In genomic region chr5:8367614-8368327, GRCm38 (mm10) we compare ENCODE assay signal across 8 mouse cellular contexts. TPM values are rescaled to one million over a fixed set of nuclear protein-coding genes. Genes with fewer than 3 reads are reported as not detected.
DNase-seq lines count a peak whose midpoint lies in the region; ATAC-seq lines count a peak whose summit lies in the region.

Gene Adam22 (minus strand): TSS chr5:8368160.

- peaks cover 7% of the 10 kb centered on the region for H3K27me3 ChIP-seq in intestine, embryonic 16.5 days (replicated peaks; ENCODE audit: control insufficient read depth, insufficient read depth, low read length)

- H3K4me3 ChIP-seq in intestine, embryonic 16.5 days (ENCODE audit: low read length): peak within 1 kb of the TSS; percentile 70
- peak within 1 kb of the TSS; percentile 18; the same call in 1 of the 2 replicates for H3K4me3 ChIP-seq in macrophage (ENCODE audit: inconsistent target)

- H3K79me2 ChIP-seq in macrophage (ENCODE audit: inconsistent target): no peaks in the 10 kb centered on the region

- no peaks in the 10 kb centered on the region for H3K9me3 ChIP-seq in intestine, embryonic 16.5 days (ENCODE audit: control insufficient read depth, low read length)

- WGBS in intestine, embryonic 16.5 days: under 1% methylated on average over 54 of the region's 55 CpGs
- under 1% methylated on average over 45 of the region's 55 CpGs for WGBS in macrophage (ENCODE audit: missing documents)

- intact Hi-C loops in left cerebral cortex, postnatal 10 days (cut with DNase I): loop anchor here (5.0 kb wide), 1 partner anchor 200 kb away; no protein-coding TSS in a partner anchor

- H3K36me3 ChIP-seq in intestine, embryonic 16.5 days (ENCODE audit: control insufficient read depth, insufficient read depth, low read length): no peaks in the 10 kb centered on the region
- no peaks in the 10 kb centered on the region for H3K36me3 ChIP-seq in macrophage (ENCODE audit: inconsistent target)

- H3K9ac ChIP-seq in intestine, embryonic 16.5 days (ENCODE audit: low read depth, low read length): peak within 1 kb of the TSS; percentile 73

- ATAC-seq in granulocyte monocyte progenitor cell, adult 5-6 weeks (replicated peaks; ENCODE audit: poor library complexity, severe bottlenecking): peak; percentile 98
- ATAC-seq in intestine, embryonic 16.5 days: peak; percentile 94

- DNase-seq in adrenal gland, postnatal 25 days: peak; percentile 71
- DNase-seq in embryo, embryonic 9.5 days (ENCODE audit: extremely low spot score): peak; percentile 73
- peak; percentile 88 to 93 for DNase-seq in left cerebral cortex, postnatal 10 days (ENCODE audit: extremely low spot score in 1 of 2, low spot score in 2 of 2)
- DNase-seq in right cerebral cortex, postnatal 10 days (ENCODE audit: low spot score in 2 of 2): peak; percentile 96
- DNase-seq in natural killer cell, adult 2 months (ENCODE audit: low spot score in 2 of 2): no peak

- H3K27ac ChIP-seq in intestine, embryonic 16.5 days (ENCODE audit: low read length): 0 out of 2 replicates have a peak within 1 kb of the TSS, but pooled peaks have one; percentile 14
- H3K27ac ChIP-seq in macrophage: no peak within 1 kb of the TSS

- H3K4me1 ChIP-seq in intestine, embryonic 16.5 days (ENCODE audit: control insufficient read depth, insufficient read depth, low read length): no peaks in the 10 kb centered on the region

- H3K4me2 ChIP-seq in intestine, embryonic 16.5 days (ENCODE audit: low read depth, low read length): peak within 1 kb of the TSS; percentile 95

RNA-seq across cellular contexts. Expression of gene Adam22, which starts in this region (rescaled TPM):
- 3.2 and 3.9 TPM in 2 replicates for total RNA-seq in adrenal gland, postnatal 25 days (2021)
- total RNA-seq in granulocyte monocyte progenitor cell, adult 5-6 weeks (2014; fragmentation: Nextera tagmentation): 0.49 and 2.3 TPM in 2 replicates
- 1.2 and 1.5 TPM in 2 replicates for total RNA-seq in granulocyte monocyte progenitor cell, adult 5-6 weeks (2017)
- 2.8 and 3.2 TPM in 2 replicates for polyA plus RNA-seq in intestine, embryonic 16.5 days (2015; fragmentation: Nextera tagmentation; extraction: Ambion mirVana)
- total RNA-seq in left cerebral cortex, postnatal 10 days (2021): 100 to 1,000 TPM; 207 to 208 TPM
- total RNA-seq in macrophage (2018; cell fraction: chromatin; rRNA removed): 10 to 100 TPM in 23 of 26 experiments, 1 to 10 TPM in 3; 5.8 to 44.9 (median 20.2) TPM
- 1 to 10 TPM in 22 of 26 experiments, under 1 TPM in 4; 0.85 to 8.7 (median 3.7) TPM for total RNA-seq in macrophage (2018; cell fraction: cytosol; rRNA removed)
- 10 to 100 TPM in 13 of 26 experiments, 1 to 10 TPM in 13; 2.0 to 34.7 (median 10.3) TPM for total RNA-seq in macrophage (2018; cell fraction: nucleus; rRNA removed)
- polyA plus RNA-seq in macrophage (2018): 1.5 to 5.6 TPM (median 2.9 TPM) in 3 replicates

Comparison
In these comparisons a context has a peak if more than half of its experiments do, and no peak if none do; other contexts are left out.
1. RNA of gene Adam22 (total RNA-seq): 207 to 208 TPM in left cerebral cortex, postnatal 10 days; 3.2 to 3.9 TPM in adrenal gland, postnatal 25 days and 0.49 to 2.3 TPM in granulocyte monocyte progenitor cell, adult 5-6 weeks; every median in the first group is over 10 times any median in the second.
2. DNase-seq: peak in adrenal gland, postnatal 25 days (single experiment), embryo, embryonic 9.5 days (single experiment), left cerebral cortex, postnatal 10 days (2 of 2) and right cerebral cortex, postnatal 10 days (2 of 2); none in natural killer cell, adult 2 months (0 of 2).